Mouse (Mus musculus) c-Kit-positive CD71-negative TER-119-negative erythroid progenitor cells, embryonic 14.5 days (primary cell): Measurements from ENCODE around the gene Kyat1.
"Not testable (repeated sequence)": the region's sequence is repeated elsewhere in the genome, so short reads cannot be mapped to it uniquely, and the experiment has no call there.

Source experiments
- DNase-seq: peaks from one replicate; pipeline ENCODE4 v3.0.0-alpha.2; 2013; ENCODE audit warnings: low read depth

Gene Kyat1

GRCm38 (mm10) chr2:30171997-30172382 lies 33.7 kb downstream of the Kyat1 start:
- DNase-seq, result no peak

GRCm38 (mm10) chr2:30171371-30171996 lies 34.2 kb downstream of the Kyat1 start, which contains the start of gene Endog:
Gene Endog (plus strand): TSS chr2:30171493.
- peak; percentile 57 for DNase-seq

GRCm38 (mm10) chr2:30166677-30167076 lies 39.0 kb downstream of the Kyat1 start:
- DNase-seq, result no peak

- no peak for DNase-seq
These were observed 41.2 kb downstream of the Kyat1 start for GRCm38 (mm10) chr2:30164340-30164932.

GRCm38 (mm10) chr2:30161809-30162208 lies 43.8 kb downstream of the Kyat1 start:
- DNase-seq, result peak; percentile 54

GRCm38 (mm10) chr2:30159871-30160270 lies 45.8 kb downstream of the Kyat1 start:
- not testable (repeated sequence) for DNase-seq

GRCm38 (mm10) chr2:30152616-30153015 lies 53.0 kb downstream of the Kyat1 start:
- DNase-seq, result no peak

GRCm38 (mm10) chr2:30151840-30152239 lies 53.8 kb downstream of the Kyat1 start:
- no peak for DNase-seq

GRCm38 (mm10) chr2:30147466-30147865 lies 58.2 kb downstream of the Kyat1 start:
- DNase-seq, result no peak

GRCm38 (mm10) chr2:30144436-30144835 lies 61.2 kb downstream of the Kyat1 start:
- DNase-seq, result no peak

- not testable (repeated sequence) for DNase-seq
These were observed 65.6 kb downstream of the Kyat1 start for GRCm38 (mm10) chr2:30140021-30140420.

- DNase-seq, result no peak
These were observed 69.2 kb downstream of the Kyat1 start for GRCm38 (mm10) chr2:30136458-30136857.
